Mouse (Mus musculus) central nervous system, embryonic 14 days (tissue): ENCODE results near the gene Cers6. TPM values are rescaled to one million over a fixed set of nuclear protein-coding genes. Genes with fewer than 3 reads are reported as not detected.

Source experiments
- polyA plus RNA-seq: library from polyadenylated mRNA; depleted of rRNA; stranded (reverse); fragments of >200 nt; gene quantifications from 2 replicates; pipeline ENCODE4 v1.2.3, GENCODE M21; 2012; rRNA removed

Cers6 gene
- 28.7 and 29.9 TPM in 2 replicates for polyA plus RNA-seq

GRCm38 (mm10) chr2:68860904-68861685 lies at the start of gene Cers6:
Gene Cers6 (plus strand): TSS chr2:68861441.

GRCm38 (mm10) chr2:69135661-69136576 lies 274.7 kb downstream of the Cers6 start, which contains the start of gene Nostrin:
Gene Nostrin (plus strand): TSS chr2:69135800.

Other genes with a start within 250 kb of the Cers6 start
- gene 4932414N04Rik, start 205.0 kb upstream of the Cers6 start, polyA plus RNA-seq: 0.01 TPM in 1 of 2 replicates, not detected in the other